Mouse (Mus musculus): ENCODE data around the gene Ptprj.

DNA sequence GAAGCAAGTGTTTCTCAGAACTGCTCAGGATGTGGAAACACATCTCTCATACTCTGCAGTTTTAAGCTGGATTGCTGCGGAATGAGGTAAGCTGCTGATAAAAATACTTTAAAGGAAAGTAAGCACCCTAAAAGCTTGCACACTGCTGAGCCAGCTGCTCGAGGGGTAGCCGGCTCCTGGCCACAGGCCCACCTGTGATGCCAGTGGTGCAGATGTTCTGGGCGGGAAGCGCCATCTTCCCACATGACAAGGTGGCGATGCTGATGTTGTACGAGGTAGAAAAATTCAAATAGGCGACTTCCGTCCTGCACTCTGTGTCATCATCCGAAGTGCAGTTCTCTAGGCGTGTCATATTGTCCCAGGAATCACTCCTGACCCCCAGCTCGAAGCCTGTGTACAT, 122.5 kb downstream of the Ptprj start:
- TF ChIP-seq CTCF (IDR thresholded peaks at IDR 0.05; ENCODE audit: control insufficient read depth, insufficient read depth, insufficient replicate concordance, low read depth, low read length) = no peak
- TF ChIP-seq POLR2A (IDR thresholded peaks at IDR 0.05; ENCODE audit: control insufficient read depth, low read depth, low read length) = no peak
